Mouse (Mus musculus) myocyte (in vitro differentiated cells): ENCODE measurements around the gene Igfals.

Experiments used
- CEBPB ChIP-seq: IDR thresholded peaks from 2 replicates; pipeline ENCODE4 v1.6.1; 2011; ENCODE audit warnings: mild to moderate bottlenecking, moderate library complexity; ENCODE audit not compliant: poor library complexity, insufficient read depth, severe bottlenecking
- E2F4 ChIP-seq: IDR thresholded peaks from one replicate; pipeline ENCODE4 v1.6.1; 2011; ENCODE audit warnings: mild to moderate bottlenecking, control low read depth, moderate library complexity; ENCODE audit not compliant: insufficient read depth
- POLR2A ChIP-seq: IDR thresholded peaks from one replicate; pipeline ENCODE4 v1.6.1; 2011; ENCODE audit warnings: low read depth, mild to moderate bottlenecking, control low read depth, moderate library complexity; ENCODE audit not compliant: insufficient read length
- POLR2AphosphoS2 ChIP-seq: IDR thresholded peaks from one replicate; pipeline ENCODE4 v1.6.1; 2011; ENCODE audit warnings: low read depth, control low read depth; ENCODE audit not compliant: insufficient read length
- REST ChIP-seq: IDR thresholded peaks from one replicate; pipeline ENCODE4 v1.6.1; 2011; ENCODE audit warnings: mild to moderate bottlenecking, control low read depth, moderate library complexity; ENCODE audit not compliant: insufficient read depth, insufficient read length
- TCF12 ChIP-seq: IDR thresholded peaks from one replicate; pipeline ENCODE4 v1.6.1; 2011; ENCODE audit warnings: mild to moderate bottlenecking, control low read depth; ENCODE audit not compliant: poor library complexity, insufficient read depth, severe bottlenecking

DNA sequence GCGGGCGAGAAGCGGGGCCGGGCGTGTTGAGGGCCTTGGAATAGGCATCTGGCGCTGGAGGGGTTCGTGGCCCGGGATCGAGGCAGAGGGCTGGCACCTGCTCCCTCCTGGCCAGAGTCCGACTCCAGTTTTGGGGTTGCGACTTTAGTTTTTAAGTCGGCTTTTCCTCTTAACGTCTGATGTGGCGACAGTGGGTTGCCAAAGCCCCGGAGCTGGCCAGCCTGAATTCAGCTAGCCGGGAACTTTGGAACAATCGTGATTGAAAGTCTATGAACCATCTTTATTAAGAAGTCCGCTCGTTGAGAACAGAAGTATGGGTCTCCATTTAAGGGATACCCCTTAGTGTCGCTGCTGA lies 15.0 kb upstream of the Igfals start:
- no peak for TF ChIP-seq POLR2A
- TF ChIP-seq CEBPB: no peak
- no peak for TF ChIP-seq REST
- TF ChIP-seq E2F4: no peak
- no peak for TF ChIP-seq POLR2AphosphoS2
- TF ChIP-seq TCF12: no peak
